Mouse (Mus musculus): ENCODE measurements around the gene Tjp2.
"Not testable (repeated sequence)": the region's sequence is repeated elsewhere in the genome, so short reads cannot be mapped to it uniquely, and the experiment has no call there.

Gene Tjp2

GRCm38 (mm10) chr19:24224500-24225304, at the start of gene Tjp2:
Gene Tjp2, minus strand, starts transcription at chr19:24225030.
- no peak for DNase-seq (ENCODE audit: low read depth)

GRCm38 (mm10) chr19:24274281-24274680, 49.5 kb upstream of the Tjp2 start:
- no peak for DNase-seq (ENCODE audit: low read depth)

- peak; percentile 73 for DNase-seq (ENCODE audit: low read depth)
Measured at GRCm38 (mm10) chr19:24271746-24272426, 47.1 kb upstream of the Tjp2 start.

- peak; percentile 31 for DNase-seq (ENCODE audit: low read depth)
Measured at GRCm38 (mm10) chr19:24271326-24271725, 46.5 kb upstream of the Tjp2 start.

- no peak for DNase-seq (ENCODE audit: low read depth)
Measured at GRCm38 (mm10) chr19:24268531-24268930, 43.7 kb upstream of the Tjp2 start.

- no peak for DNase-seq (ENCODE audit: low read depth)
Measured at GRCm38 (mm10) chr19:24266046-24266830, 41.4 kb upstream of the Tjp2 start.

- DNase-seq (ENCODE audit: low read depth): peak; percentile 73
Measured at GRCm38 (mm10) chr19:24264991-24265390, 40.2 kb upstream of the Tjp2 start.

GRCm38 (mm10) chr19:24262736-24263135, 37.9 kb upstream of the Tjp2 start:
- no peak for DNase-seq (ENCODE audit: low read depth)

- no peak for DNase-seq (ENCODE audit: low read depth)
Measured at GRCm38 (mm10) chr19:24259390-24260351, 34.8 kb upstream of the Tjp2 start.

GRCm38 (mm10) chr19:24258368-24258767, 33.5 kb upstream of the Tjp2 start:
- DNase-seq (ENCODE audit: low read depth): no peak

- DNase-seq (ENCODE audit: low read depth): no peak
Measured at GRCm38 (mm10) chr19:24257962-24258361, 33.1 kb upstream of the Tjp2 start.

- DNase-seq (ENCODE audit: low read depth): no peak
Measured at GRCm38 (mm10) chr19:24253657-24254260, 28.9 kb upstream of the Tjp2 start.

GRCm38 (mm10) chr19:24251869-24252268, 27.0 kb upstream of the Tjp2 start:
- no peak for DNase-seq (ENCODE audit: low read depth)

- no peak for DNase-seq (ENCODE audit: low read depth)
Measured at GRCm38 (mm10) chr19:24243340-24243739, 18.5 kb upstream of the Tjp2 start.

GRCm38 (mm10) chr19:24241799-24242546, 17.1 kb upstream of the Tjp2 start:
- no peak for DNase-seq (ENCODE audit: low read depth)

- no peak for DNase-seq (ENCODE audit: low read depth)
Measured at GRCm38 (mm10) chr19:24241271-24241670, 16.4 kb upstream of the Tjp2 start.

- no peak for DNase-seq (ENCODE audit: low read depth)
Measured at GRCm38 (mm10) chr19:24238011-24238410, 13.2 kb upstream of the Tjp2 start.

- not testable (repeated sequence) for DNase-seq (ENCODE audit: low read depth)
Measured at GRCm38 (mm10) chr19:24232356-24232755, 7.5 kb upstream of the Tjp2 start.

- DNase-seq (ENCODE audit: low read depth): no peak
Measured at GRCm38 (mm10) chr19:24225305-24225696, 471 bp upstream of the Tjp2 start.

GRCm38 (mm10) chr19:24223851-24224251, 979 bp downstream of the Tjp2 start:
- DNase-seq (ENCODE audit: low read depth): no peak
